Mouse (Mus musculus): ENCODE results near the gene Hoxa5. TPM values are rescaled to one million over a fixed set of nuclear protein-coding genes. Genes with fewer than 3 reads are reported as not detected.
A peak's percentile ranks its signal among the peaks of the same experiment; 100 is the strongest.

The Hoxa5 gene
- polyA plus RNA-seq, 1 experiment from 2014 or later: not detected

GRCm38 (mm10) chr6:52246403-52246803, 42.0 kb upstream of the Hoxa5 start:
- Histone ChIP-seq H3K27ac (replicated peaks) (no peak overlapping the region), H3K9ac (replicated peaks) (no peak overlapping the region)
- under 1% methylated on average over 26 of the region's 26 CpGs for WGBS

GRCm38 (mm10) chr6:52245757-52246142, 41.4 kb upstream of the Hoxa5 start, which contains the start of gene Hoxa11:
TSS of gene Hoxa11 (minus strand) at chr6:52245810.
- Histone ChIP-seq H3K4me1 (0 out of 2 replicates have a peak, but pooled peaks cover 5% of the 10 kb centered on the region), H3K27ac (replicated peaks) (no peak within 1 kb of the TSS), H3K4me3 (no peak within 1 kb of the TSS), H3K27me3 (peaks cover 98% of the 10 kb centered on the region), H3K9ac (replicated peaks) (no peak within 1 kb of the TSS), H3K9me3 (no peaks in the 10 kb centered on the region), H3K36me3 (no peaks in the 10 kb centered on the region), H3K4me2 (replicated peaks) (no peak within 1 kb of the TSS)
- WGBS: 2% methylated on average over 20 of the region's 20 CpGs
- ATAC-seq (ENCODE audit: low FRiP score, low read depth): no peak

More at GRCm38 (mm10) chr6:52246403-52246803, 42.0 kb upstream of the Hoxa5 start:
- Histone ChIP-seq H3K9me3 (no peaks in the 10 kb centered on the region), H3K27me3 (peaks cover 98% of the 10 kb centered on the region), H3K4me2 (replicated peaks) (no peak overlapping the region), H3K4me1 (0 out of 2 replicates have a peak, but pooled peaks cover 5% of the 10 kb centered on the region), H3K36me3 (no peaks in the 10 kb centered on the region), H3K4me3 (no peak overlapping the region)
- no peak for ATAC-seq (ENCODE audit: low FRiP score, low read depth)

GRCm38 (mm10) chr6:52245040-52245756, 40.8 kb upstream of the Hoxa5 start:
- Histone ChIP-seq H3K4me2 (replicated peaks) (no peak overlapping the region), H3K36me3 (no peaks in the 10 kb centered on the region), H3K9ac (replicated peaks) (no peak overlapping the region), H3K4me3 (no peak overlapping the region), H3K27ac (replicated peaks) (no peak overlapping the region), H3K9me3 (no peaks in the 10 kb centered on the region), H3K27me3 (peaks cover 98% of the 10 kb centered on the region), H3K4me1 (peaks cover 7% of the 10 kb centered on the region; the same call in 1 of the 2 replicates)
- no peak for ATAC-seq (ENCODE audit: low FRiP score, low read depth)
- 1% methylated on average over 69 of the region's 71 CpGs for WGBS

GRCm38 (mm10) chr6:52244471-52245039, 40.2 kb upstream of the Hoxa5 start:
- Histone ChIP-seq H3K9ac (replicated peaks) (no peak overlapping the region), H3K27ac (replicated peaks) (no peak overlapping the region), H3K4me3 (no peak overlapping the region), H3K9me3 (no peaks in the 10 kb centered on the region), H3K36me3 (no peaks in the 10 kb centered on the region), H3K4me2 (replicated peaks) (no peak overlapping the region), H3K4me1 (peaks cover 8% of the 10 kb centered on the region; the same call in 1 of the 2 replicates), H3K27me3 (peaks cover 98% of the 10 kb centered on the region)
- 1% methylated on average over 23 of the region's 23 CpGs for WGBS
- no peak for ATAC-seq (ENCODE audit: low FRiP score, low read depth)

GRCm38 (mm10) chr6:52243681-52244121, 39.3 kb upstream of the Hoxa5 start:
- WGBS: under 1% methylated on average over 12 of the region's 12 CpGs
- no peaks in the 10 kb centered on the region for H3K9me3 ChIP-seq
- H3K27me3 ChIP-seq: peaks cover 95% of the 10 kb centered on the region
- H3K9ac ChIP-seq (replicated peaks): no peak overlapping the region
- no peak overlapping the region for H3K27ac ChIP-seq (replicated peaks)
- ATAC-seq (ENCODE audit: low FRiP score, low read depth): no peak
- H3K36me3 ChIP-seq: no peaks in the 10 kb centered on the region
- no peak overlapping the region for H3K4me2 ChIP-seq (replicated peaks)
- no peak overlapping the region for H3K4me3 ChIP-seq
- H3K4me1 ChIP-seq: peaks cover 8% of the 10 kb centered on the region; the same call in 1 of the 2 replicates

GRCm38 (mm10) chr6:52242801-52243332, 38.5 kb upstream of the Hoxa5 start:
- no peaks in the 10 kb centered on the region for H3K9me3 ChIP-seq
- H3K4me3 ChIP-seq: no peak overlapping the region
- no peak for ATAC-seq (ENCODE audit: low FRiP score, low read depth)
- H3K27ac ChIP-seq (replicated peaks): no peak overlapping the region
- no peak overlapping the region for H3K4me2 ChIP-seq (replicated peaks)
- H3K9ac ChIP-seq (replicated peaks): no peak overlapping the region
- H3K36me3 ChIP-seq: no peaks in the 10 kb centered on the region
- peaks cover 92% of the 10 kb centered on the region for H3K27me3 ChIP-seq
- WGBS: 4% methylated on average over 4 of the region's 4 CpGs
- H3K4me1 ChIP-seq: peaks cover 8% of the 10 kb centered on the region; the same call in 1 of the 2 replicates

- Histone ChIP-seq H3K27me3 (peaks cover 94% of the 10 kb centered on the region), H3K36me3 (no peaks in the 10 kb centered on the region), H3K4me3 (no peak overlapping the region), H3K4me1 (peaks cover 5% of the 10 kb centered on the region; the same call in 1 of the 2 replicates), H3K4me2 (replicated peaks) (no peak overlapping the region), H3K9me3 (no peaks in the 10 kb centered on the region), H3K27ac (replicated peaks) (no peak overlapping the region), H3K9ac (replicated peaks) (no peak overlapping the region)
- ATAC-seq (ENCODE audit: low FRiP score, low read depth): no peak
- WGBS: 4% methylated on average over 9 of the region's 9 CpGs
Observed at GRCm38 (mm10) chr6:52241001-52241621, 36.7 kb upstream of the Hoxa5 start.

GRCm38 (mm10) chr6:52240389-52241000, 36.1 kb upstream of the Hoxa5 start, which contains the start of gene Hoxa10:
TSS of gene Hoxa10 (minus strand) at chr6:52240854.
- ATAC-seq (ENCODE audit: low FRiP score, low read depth): no peak
- WGBS: 1% methylated on average over 35 of the region's 35 CpGs
- Histone ChIP-seq H3K27me3 (peaks cover 94% of the 10 kb centered on the region), H3K9ac (replicated peaks) (no peak within 1 kb of the TSS), H3K4me3 (0 out of 2 replicates have a peak within 1 kb of the TSS, but pooled peaks have one; percentile 1), H3K36me3 (no peaks in the 10 kb centered on the region), H3K27ac (replicated peaks) (no peak within 1 kb of the TSS), H3K4me1 (peaks cover 3% of the 10 kb centered on the region; the same call in 1 of the 2 replicates), H3K4me2 (replicated peaks) (peak within 1 kb of the TSS; percentile 27), H3K9me3 (no peaks in the 10 kb centered on the region)

GRCm38 (mm10) chr6:52239625-52240388, 35.4 kb upstream of the Hoxa5 start:
- peak overlapping the region; percentile 27 for H3K4me2 ChIP-seq (replicated peaks)
- WGBS: under 1% methylated on average over 30 of the region's 30 CpGs
- 0 out of 2 replicates have a peak overlapping the region, but pooled peaks have one; percentile 1 for H3K4me3 ChIP-seq
- peaks cover 94% of the 10 kb centered on the region for H3K27me3 ChIP-seq
- no peak overlapping the region for H3K9ac ChIP-seq (replicated peaks)
- H3K36me3 ChIP-seq: no peaks in the 10 kb centered on the region
- H3K9me3 ChIP-seq: no peaks in the 10 kb centered on the region
- no peak for ATAC-seq (ENCODE audit: low FRiP score, low read depth)
- no peak overlapping the region for H3K27ac ChIP-seq (replicated peaks)
- H3K4me1 ChIP-seq: peaks cover 3% of the 10 kb centered on the region; the same call in 1 of the 2 replicates

- ATAC-seq (ENCODE audit: low FRiP score, low read depth): no peak
- H3K9me3 ChIP-seq: no peaks in the 10 kb centered on the region
- H3K4me2 ChIP-seq (replicated peaks): no peak overlapping the region
- H3K9ac ChIP-seq (replicated peaks): no peak overlapping the region
- H3K36me3 ChIP-seq: no peaks in the 10 kb centered on the region
- H3K4me1 ChIP-seq: peaks cover 3% of the 10 kb centered on the region; the same call in 1 of the 2 replicates
- H3K4me3 ChIP-seq: no peak overlapping the region
- no peak overlapping the region for H3K27ac ChIP-seq (replicated peaks)
- peaks cover 94% of the 10 kb centered on the region for H3K27me3 ChIP-seq
- WGBS: 2% methylated on average over 7 of the region's 7 CpGs
Observed at GRCm38 (mm10) chr6:52238976-52239375, 34.6 kb upstream of the Hoxa5 start.

GRCm38 (mm10) chr6:52238155-52238545, 33.8 kb upstream of the Hoxa5 start:
- no peak overlapping the region for H3K4me3 ChIP-seq
- WGBS: under 1% methylated on average over 7 of the region's 7 CpGs
- ATAC-seq (ENCODE audit: low FRiP score, low read depth): no peak
- peaks cover 94% of the 10 kb centered on the region for H3K27me3 ChIP-seq
- peaks cover 3% of the 10 kb centered on the region; the same call in 1 of the 2 replicates for H3K4me1 ChIP-seq
- H3K4me2 ChIP-seq (replicated peaks): no peak overlapping the region
- no peaks in the 10 kb centered on the region for H3K9me3 ChIP-seq
- H3K36me3 ChIP-seq: no peaks in the 10 kb centered on the region
- H3K27ac ChIP-seq (replicated peaks): no peak overlapping the region
- no peak overlapping the region for H3K9ac ChIP-seq (replicated peaks)
